Mouse (Mus musculus): ENCODE data around the gene Notch1.

The Notch1 gene

DNA sequence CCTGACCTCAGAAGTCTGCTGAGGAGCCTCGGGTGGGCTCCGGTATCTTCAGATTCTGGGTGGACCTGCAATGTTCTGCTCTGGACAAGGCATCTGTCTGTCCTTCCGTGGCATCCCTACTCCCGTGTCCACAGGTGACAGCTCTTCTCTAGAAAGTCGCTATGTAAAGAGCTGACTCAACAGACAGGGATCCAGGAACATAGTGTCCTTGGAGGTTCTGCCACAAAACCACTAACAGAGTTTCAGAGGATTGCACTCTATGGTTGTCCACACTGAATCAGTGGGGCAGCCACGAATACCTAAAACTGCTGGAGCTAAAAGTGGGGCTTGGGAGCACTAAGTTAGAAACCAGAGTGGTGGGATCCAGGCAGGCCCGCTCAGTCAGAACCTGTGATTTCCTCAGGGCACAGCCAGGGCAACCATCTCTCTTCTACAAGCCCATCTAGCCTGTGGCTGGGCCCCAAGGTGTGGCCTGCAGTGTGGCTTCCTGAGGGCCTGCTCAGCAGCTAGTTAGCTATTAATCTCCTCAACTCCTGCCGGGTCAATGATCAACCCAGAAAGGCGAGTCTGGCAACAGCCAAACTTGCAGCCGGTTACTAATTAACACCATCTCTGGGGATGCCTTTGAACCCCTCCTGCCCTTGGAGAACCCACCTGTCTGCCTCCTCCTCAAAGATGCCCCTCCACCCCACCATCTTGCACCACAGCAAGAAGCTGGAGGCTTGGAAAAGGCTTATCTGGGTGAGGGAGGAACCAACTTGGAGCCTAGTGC lies 34.6 kb downstream of the Notch1 start:
- no peak for DNase-seq (ENCODE audit: low spot score)

DNA sequence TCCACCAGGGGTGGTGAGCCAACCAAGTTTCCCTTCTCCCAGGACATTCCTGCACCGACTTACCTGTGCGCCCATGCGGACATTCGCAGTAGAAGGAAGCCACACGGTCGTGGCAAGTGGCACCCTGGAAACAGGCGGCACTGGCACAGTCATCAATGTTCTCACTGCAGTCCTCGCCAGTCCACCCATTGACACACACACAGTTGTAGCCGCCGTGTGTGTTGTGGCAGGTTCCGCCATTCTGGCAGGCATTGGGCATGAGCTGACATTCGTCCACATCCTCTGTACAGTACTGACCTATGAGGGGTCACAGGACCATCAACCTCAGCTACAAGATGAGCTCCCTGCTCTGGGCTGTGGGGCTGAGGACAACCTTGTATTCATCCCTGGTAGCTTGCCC lies 35.6 kb downstream of the Notch1 start:
- DNase-seq (ENCODE audit: low spot score), result no peak

DNA sequence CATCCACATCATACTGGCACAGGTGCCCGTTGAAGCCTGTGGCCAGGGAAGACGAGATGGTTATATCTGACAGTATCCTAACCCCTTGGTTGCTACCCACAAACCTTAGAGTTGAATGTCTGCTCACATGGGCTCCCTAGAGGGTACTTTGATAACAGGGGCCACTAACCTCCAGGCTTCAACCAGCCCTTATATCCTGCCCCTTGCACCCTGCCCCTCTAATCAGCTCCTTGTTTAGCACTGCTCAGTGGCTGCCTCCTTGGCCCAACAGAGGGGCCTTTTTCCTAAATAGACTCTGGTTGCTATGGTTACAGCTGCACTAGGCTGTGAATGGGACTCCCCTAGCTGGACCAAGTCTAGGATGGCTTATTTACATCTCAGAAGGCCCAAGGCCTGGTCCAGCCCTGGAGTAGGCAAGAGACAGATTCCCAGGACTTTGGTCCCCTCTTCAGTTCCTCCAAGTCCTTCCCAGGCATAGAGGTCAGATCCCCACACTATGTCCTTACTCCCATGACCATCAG lies 37.7 kb downstream of the Notch1 start:
- no peak for DNase-seq (ENCODE audit: low spot score)

DNA sequence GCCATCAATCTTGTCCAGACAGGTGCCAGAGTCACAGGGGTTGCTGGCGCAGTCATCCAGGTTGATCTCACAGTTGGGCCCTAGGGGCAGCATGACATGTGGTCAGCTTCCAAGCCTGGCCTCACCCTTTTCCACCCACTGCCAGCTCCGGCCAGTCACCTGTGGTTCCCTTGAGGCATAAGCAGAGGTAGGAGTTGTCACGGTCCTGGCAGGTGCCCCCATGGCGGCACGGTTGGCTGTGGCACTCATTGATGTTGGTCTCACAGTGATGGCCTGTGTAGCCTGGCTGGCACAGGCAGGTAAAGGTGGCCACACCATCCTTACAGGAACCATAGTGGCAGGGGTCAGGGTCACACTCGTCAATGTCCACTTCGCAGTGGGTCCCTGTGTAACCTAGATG lies 38.6 kb downstream of the Notch1 start:
- no peak for DNase-seq (ENCODE audit: low spot score)

DNA sequence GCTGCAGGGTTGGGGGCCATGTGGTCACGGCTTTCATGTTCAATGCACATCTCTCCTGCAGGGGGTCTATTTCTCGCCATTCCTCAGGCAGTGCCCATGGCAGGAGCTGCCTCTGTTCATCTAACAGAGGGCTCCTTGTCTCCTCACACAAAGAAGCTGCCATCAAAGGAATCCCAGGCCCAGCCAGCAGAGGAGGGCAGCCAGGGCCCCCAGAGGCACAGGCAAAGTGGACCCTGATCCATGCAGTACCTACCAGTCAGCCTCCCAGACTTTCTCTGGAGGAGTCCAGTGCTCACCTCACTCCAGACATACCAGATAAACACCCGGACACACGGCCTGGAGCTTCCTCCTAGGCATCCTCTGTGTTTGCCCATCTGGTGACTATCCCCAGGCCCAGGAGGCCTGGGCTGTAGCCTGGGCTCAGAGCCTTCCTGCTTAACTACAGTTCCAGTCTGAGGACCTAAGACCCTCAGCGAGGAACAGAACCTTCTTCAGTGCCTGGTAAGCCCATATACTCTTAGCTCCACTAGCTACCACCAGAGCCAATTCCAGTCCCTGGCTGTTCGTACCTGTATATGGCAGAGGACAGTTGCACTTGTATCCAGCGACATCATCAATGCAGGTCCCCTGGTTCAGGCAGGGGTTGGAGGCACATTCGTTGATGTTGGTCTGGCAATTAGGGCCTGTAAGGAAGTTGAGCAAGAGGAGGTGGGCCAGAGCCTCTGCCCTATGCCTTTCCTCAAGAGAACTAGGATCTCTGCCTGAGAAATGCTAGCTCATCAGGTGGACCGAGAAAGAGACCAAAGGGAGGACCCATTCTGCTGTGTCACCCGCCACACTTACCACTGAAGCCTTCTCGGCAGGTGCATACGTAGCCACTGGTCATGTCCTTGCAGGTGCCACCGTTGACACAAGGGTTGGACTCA lies 40.7 kb downstream of the Notch1 start:
- DNase-seq (ENCODE audit: low spot score), result no peak

DNA sequence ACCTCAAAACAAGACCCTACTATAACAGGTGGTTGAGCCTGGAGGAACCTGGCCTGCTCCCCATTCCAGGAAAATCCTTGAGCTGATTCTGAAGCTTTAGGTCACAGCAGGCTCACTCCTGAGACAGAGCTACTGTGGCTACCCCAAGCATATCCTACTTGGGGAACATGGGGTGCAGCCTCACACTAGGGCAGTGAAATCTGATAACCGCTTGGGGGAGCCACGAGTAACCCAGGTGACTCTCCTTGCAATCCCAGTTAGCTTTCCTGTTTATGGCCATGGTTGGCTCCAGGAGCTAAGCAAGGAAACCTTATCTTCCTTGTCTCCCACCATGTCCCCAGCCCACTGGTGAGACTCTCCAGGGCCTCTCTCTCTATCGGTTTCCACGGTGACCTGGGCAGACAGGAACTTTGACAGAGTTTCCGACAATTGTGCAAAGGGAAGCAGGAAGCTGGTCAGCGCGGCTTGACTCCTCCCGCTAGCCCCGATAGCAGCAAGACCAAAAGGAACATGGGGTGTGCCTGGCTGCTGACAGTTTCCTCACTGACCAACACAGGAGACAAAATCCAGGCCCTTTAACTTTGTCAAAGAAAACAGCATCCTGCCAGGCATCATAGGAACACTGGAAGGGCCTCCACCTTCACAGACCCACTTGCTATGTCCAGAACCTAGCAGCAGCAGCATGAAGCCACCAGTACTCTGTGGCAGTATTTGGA lies 41.5 kb downstream of the Notch1 start:
- no peak for DNase-seq (ENCODE audit: low spot score)

DNA sequence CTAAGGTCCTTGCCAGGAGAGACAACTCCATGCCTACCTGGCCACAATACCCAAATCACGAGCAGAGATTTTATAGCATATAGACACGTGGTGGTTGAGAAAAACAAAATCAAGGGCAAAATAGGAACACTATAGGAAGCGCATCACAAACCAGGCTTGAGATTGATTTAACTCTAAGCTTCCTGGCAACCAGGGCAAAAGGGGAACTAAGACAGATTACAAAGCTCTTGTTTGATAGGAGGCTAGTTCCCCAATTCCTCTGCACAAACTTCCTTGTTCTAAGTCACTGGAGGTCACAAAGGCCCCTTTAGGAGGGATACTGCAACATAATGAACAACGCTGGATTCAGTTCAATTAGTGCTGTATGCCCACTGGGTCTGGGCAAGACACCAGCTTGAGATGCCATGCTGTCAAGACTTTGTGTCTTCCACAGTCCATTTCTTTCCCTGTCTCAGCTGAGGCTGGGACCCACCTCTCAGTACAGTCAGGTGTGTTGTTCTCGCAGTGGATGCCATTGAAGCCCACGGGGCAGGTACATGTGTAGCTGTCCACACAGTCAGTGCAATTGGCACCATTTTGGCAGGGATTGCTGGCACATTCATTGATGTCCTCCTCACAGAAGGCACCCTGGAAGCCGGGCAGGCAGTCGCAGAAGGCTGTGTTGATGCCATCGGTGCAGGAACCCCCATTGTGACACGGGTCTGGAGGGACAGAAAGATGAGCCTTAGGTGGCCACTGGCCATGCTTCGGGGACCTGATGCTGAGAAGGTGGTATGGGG lies 44.0 kb downstream of the Notch1 start:
- DNase-seq (ENCODE audit: low spot score), result no peak

DNA sequence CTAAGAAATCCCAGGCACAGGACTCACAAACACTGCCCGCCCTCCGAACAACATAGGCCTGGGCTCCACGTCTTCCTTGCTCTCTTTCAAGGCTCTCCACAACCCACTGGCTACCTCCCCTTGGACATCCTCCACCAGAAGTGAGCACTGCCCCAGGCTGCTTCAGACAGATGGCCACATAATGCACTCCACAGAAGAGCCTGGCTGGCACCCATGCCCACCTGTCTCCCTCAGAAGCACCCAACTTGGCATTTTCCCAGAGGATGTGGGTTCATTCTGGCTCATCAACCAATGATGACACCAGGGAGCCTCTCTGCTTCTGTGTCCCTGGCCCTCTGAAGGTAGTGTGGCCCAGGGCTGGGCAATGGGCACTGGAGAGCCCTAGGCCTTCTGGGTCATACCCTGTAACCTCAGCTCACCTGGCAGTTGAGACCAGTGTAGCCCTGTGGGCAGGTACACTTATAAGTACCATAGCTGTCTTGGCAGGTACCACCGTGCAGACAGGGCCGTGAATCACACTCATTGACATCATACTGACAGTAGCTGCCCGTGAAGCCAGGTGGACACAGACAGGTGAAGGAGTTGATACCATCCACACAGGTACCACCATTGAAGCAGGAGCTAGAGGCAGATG lies 44.7 kb downstream of the Notch1 start:
- no peak for DNase-seq (ENCODE audit: low spot score)

DNA sequence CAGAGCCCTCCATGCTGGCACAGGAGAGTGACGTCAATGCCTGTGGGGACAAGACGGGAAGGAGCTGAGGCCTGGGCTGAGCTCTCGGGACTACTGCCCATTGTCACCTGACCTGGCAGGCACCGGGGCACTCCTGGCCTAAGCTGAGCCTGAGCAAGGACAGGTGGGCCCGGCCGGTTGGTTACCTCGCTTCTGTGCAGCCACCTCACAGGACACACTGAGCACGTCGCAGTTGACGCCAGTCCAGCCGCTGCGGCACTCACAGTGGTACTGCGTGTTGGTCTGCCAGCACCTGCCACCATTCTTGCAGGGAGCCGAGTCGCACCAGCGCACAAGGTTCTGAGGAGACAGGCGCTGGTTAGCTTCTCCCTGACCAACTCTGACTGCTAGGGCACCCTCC lies 45.5 kb downstream of the Notch1 start:
- no peak for DNase-seq (ENCODE audit: low spot score)

DNA sequence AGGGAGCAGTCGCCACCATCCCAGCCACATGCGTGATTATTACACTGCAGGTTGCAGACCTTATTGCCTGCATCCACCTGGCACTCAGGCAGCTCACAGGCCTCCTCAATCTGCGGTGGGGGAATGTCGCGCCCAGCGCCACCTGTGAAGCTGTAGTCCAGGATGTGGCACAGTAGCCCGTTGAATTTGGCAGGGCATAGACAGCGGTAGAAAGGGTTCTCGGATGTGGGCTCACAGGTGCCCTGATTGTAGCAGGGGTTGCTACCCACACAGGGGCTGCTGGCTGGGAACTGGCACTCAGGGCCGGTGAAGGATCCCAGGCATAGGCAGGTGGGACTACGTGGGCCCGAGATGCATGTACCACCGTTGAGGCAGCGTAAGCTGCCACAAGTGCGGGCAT lies 48.1 kb downstream of the Notch1 start:
- no peak for DNase-seq (ENCODE audit: low spot score)

DNA sequence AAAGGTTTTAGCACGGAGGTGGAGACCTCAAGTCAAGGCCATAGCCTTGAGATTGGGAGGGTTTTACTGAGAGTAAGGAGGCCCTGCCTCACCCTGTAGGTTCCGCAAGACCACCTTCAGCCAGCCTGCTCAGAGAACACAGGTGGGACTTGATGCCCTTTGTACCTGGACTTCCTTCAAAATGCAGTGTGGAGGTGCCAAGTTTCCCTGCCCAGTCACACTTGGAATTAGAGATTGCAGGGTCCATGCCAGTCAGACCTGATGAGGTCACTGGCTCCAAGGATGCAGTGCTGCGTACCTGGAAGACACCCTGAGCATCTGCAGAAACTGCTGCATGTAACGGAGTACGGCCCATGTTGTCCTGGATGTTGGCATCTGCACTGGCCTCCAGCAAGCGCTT lies 53.1 kb downstream of the Notch1 start:
- DNase-seq (ENCODE audit: low spot score), result no peak

DNA sequence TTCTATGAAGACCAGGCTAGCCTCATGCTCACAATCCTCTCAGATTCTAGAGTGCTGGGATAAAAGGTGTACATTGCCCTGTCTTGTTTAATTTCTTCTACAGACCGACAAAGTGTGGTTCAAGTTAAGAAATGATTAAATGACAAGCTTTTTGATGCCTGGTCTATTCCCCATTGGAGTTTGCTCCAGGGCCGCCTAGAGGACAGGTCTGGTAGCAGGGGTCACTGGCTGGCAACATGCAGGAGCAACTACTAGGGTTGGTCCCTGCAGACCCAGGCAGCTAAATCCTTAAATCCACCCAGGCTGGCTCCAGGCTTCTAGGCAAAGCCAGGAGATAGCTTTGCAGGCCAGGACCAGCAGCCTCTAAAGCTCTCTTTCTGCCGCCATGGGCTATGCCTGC lies 53.5 kb downstream of the Notch1 start:
- no peak for DNase-seq (ENCODE audit: low spot score)

DNA sequence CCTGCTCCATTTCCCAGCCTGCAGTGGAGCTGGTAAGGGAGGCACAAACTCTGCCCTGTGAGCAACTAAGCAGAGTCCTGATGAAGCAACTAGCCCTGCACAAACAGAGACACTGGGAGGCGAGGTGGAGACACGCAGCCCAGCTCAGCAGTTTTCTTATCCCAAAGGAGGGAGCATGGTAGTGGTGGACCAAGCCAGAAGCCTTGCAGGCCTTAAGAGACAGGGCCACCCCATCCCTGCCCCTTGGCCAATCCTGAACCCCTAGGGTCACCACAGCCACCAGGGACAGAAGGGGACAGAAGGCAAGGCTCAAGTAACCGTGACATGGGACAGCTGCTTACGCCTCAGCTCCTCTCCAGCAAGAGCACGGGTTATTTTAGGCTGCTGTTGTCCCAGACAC lies 54.8 kb downstream of the Notch1 start:
- no peak for DNase-seq (ENCODE audit: low spot score)

DNA sequence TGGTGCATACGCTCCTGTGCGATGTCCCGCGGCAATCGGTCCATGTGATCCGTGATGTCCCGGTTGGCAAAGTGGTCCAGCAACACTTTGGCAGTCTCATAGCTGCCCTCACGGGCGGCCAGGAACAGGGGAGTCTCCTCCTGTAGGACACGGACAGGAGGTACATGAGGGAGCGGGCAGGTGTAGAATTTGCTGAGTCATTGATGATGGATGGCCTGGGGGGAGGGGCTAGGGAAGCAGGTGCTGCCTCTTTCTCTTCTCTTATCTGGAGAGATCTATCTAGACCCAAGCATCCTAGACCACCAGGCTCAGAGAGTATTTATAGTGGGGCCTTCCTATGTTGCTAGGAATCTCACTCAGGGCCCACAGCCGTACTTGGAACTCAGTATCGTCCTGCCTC lies 55.6 kb downstream of the Notch1 start:
- no peak for DNase-seq (ENCODE audit: low spot score)

DNA sequence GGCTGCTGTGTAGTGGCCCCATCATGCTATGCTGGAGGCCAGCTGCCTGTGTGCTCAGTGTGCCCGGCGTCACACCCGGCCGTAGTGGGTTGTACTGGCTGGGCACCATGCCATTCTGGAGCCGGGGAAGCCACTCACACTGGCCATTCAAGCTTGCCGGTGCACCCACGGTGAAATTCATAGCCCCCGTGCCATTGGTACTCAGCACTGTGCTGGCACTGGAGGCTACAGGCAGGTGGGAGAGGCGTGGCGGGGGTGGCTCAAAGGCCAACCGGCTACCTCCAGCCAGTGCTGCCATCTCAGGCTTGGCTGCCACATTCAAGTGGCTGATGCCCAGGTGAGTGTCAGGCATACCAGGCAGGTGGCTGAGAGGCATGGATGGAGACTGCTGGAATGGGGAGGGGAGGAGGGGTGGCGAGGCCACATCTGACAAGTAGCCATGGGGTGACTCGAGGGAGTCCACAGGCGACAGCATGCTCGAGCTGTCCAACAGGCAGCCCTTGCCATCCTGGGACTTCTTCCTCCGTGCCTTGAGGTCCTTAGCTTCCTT lies 56.3 kb downstream of the Notch1 start:
- no peak for DNase-seq (ENCODE audit: low spot score)

DNA sequence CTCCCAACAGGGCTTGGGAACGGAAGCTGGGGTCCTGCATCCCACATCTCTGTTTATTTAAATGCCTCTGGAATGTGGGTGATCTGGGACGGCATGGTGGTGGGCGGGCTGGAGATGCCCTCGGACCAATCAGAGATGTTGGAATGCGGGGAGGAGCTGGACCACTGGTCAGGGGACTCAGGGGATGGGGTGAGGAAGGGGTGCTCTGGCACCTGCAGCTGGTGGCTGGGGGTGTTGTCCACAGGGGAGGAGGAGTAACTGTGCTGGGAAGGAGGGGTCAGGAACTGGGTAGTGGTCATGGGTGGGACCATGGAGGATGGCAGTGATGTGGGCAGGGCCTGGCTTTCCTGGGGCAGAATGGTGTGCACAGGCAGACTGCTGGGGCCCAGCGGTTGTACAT lies 57.0 kb downstream of the Notch1 start:
- DNase-seq (ENCODE audit: low spot score), result no peak

DNA sequence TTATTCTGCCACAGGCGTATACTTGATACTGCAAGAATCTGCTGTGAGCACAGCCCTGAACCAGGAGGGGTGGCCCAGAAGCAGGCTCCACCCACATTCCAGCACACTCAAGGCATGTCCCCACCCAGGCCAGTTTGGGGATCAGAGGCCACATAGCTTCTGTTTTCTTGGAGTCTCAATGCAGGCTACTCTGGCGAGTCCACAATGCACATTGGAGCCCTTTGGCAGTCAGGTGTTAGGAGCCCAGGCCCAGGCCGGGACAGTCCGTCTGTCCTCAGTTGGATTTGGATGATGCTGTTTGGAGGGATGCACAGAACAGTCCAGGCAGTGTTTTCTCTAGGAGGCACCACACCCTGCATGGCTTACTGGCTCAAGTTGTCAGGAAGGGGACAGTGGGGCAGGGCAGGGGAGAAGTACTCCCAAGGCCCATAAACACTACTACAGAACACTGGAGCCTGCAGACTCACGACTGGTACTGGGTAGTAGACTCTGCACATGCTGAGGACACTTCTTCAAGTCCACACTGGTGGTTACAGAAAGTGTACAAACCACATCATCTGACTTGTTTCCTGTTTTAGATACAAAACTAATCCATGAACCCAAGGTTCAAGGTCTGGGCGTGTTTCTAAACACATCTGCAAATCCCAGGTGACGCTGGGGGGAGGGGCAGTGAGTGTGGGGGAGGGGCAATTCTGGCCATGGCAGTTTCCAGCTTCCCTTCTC lies 57.9 kb downstream of the Notch1 start:
- peak; percentile 53 for DNase-seq (ENCODE audit: low spot score)

DNA sequence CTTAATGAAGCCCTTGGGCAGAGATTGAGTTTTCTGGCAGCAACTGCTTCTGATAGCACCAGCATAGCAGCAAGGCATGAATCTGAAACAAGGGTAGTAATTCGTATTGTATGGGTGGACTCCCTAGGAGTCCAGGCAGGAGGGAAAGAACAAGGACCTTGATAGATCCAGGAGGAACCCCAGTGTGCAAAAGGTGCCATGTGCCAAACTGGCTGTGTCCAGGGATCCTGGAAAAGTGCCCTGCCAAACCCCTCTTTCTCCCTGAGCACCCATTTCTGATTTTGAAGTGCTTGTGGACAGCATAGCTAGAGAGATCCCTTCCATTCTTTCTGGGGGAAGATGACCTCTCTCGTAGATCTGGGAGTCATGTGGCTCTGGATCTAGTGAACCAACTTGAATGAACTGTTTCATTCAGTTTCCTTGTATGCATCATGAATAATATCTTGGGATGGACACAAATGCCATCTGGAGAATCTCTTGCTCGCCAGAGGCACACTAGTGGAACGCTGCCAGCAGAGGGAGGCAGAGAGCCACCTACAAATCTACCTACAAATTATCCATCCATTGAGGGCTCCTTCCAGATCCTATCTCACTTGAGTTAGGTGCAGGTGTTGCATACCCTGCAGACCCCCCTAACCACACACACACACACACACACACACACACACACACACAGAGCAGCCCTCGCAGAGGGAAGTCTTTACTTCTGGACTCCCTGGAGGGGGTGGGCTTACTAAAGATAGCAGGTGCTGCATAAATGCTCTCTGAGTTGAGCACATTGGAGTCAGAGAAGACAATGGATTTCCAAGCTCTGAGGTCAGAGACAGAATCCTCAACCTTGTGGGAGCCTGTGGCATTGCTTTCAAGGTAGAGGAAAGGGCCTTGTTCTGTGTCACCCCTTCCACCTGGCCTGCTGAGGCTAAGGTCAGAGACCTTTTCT lies 67.1 kb downstream of the Notch1 start:
- peak; percentile 72 for DNase-seq (ENCODE audit: low spot score)

DNA sequence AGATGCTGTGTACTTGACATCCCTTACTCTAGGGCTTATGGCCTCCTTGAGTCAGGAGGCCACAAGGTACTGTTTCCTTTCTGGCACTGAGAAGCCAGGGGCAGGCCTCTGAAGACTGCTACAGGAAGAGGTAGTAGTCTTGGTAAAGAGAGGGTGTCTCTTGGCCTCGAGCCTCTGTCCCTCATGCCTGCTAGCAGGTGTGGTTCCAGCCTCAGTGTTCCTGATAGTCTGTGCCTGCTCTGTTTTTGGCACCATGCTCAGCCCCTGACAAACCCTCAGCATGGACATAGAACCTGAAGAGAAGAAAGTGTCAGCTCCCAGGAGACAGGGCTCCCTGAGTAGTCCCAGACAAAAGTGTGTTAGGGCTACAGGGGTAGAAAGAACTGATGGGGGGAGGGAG lies 69.0 kb downstream of the Notch1 start:
- no peak for DNase-seq (ENCODE audit: low spot score)

All from urinary bladder, postnatal 25 days (tissue).